Mouse (Mus musculus): ENCODE measurements around the gene Thrsp. TPM values are rescaled to one million over a fixed set of nuclear protein-coding genes. Genes with fewer than 3 reads are reported as not detected.

Thrsp gene
- 53.9 TPM for polyA plus RNA-seq (2014; fragmentation: Illumina TruSeq; extraction: RNeasy Lipid Tissue Mini Kit (QIAGEN cat#74804); ENCODE audit: insufficient read depth, low read depth, low replicate concordance)

DNA sequence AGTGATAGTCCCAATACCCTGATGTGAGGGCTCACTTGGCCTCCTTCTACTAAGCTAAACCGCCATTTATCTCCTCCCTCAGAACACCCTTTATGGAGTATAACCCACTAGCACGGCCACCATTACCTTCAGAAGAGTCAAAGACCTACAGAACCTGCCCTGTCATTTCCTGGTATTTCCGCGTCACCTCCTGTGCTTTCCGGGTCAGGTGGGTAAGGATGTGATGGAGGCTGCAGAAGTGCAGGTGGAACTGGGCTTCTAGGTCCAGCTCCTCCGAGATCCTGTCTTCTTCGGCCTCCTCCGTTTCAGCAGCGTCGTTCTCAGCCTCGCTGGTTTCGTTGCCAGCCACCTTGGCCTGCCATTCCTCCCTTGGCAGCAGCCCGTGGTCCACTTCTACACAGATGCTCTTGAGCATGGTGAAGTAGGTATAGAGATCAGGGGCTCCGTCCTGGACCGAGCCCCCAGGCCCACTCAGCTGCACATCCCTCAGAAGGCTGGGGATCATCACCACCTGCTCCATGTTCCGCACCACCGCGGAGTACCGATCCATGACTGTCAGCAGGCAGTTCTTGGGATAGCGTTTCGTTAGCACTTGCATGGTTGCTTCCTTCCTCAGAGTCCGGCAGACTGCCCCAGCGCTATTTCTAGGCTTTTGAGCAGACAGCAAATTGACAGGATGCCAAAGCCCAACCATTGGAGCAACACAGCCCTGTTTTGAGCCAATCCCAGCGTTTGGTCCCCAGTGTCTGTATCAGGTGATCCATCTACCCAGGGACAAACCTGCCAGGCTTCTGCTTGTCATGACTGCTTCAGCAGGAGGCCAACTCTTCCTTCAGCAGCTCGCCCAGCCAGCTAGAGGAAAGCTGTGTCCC lies at the start of gene Thrsp:
Gene Thrsp (minus strand): TSS at position 825 of the 872 bp plus-strand sequence.

DNA sequence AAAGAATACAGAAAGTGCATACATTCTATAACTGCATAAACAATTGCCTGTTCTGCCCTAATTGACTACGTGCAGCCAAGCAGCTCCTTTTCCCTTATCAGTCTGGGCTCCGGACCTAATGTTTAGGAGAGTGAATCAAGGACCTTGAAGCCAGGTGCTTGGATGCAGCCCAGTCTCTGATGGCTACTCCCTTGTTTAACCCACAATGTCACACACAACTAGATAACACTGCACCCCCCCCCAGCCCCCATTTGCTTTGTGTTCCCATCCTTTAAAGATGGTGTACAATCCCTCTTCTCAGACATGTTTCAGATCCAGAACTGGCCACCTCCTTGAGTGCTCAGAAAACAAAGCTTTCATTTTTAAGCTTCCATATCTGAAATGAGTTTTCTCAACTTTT lies 33.5 kb upstream of the Thrsp start, which contains the start of gene Kctd14:
Gene Kctd14 (plus strand): TSS at position 301 of the 400 bp plus-strand sequence.

DNA sequence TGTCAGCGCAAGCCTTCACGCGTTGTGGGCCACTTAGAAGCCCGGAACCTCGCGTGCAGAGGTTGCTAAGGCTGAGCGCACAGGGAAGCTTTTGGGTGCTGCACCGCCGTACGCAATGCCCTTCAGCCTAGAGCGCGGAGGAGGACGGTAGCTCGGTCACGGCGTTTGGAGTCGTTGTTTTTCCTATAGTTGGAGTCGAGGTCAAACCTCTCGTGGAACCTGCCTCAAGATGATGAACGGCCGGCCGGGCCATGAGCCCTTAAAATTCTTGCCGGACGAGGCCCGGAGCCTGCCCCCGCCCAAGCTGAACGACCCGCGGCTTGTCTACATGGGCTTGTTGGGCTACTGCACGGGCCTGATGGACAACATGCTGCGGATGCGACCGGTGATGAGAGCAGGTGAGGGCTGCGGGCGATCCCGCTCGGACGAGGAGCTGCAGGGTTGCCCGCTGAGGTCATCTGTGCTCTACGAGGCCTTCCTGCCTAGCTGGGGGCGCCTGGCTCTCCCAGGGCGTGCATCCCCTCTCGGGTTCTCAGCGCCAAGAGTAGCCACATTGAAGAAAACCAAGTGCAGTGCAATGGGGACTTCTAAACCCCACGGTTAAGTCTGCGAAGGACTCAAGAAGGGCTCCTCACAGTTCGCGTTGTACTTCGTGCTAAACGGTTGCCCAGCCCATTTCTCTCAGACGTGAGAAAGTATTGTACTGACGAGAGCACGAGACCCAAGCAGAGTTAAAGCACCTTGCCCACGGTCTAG lies 17.4 kb downstream of the Thrsp start, which contains the start of gene Ndufc2:
Gene Ndufc2 (plus strand): TSS at position 44 of the 756 bp plus-strand sequence.

Other genes starting within 250 kb of the Thrsp start
- gene Usp35, start 85.7 kb downstream of the Thrsp start, polyA plus RNA-seq (2014; fragmentation: Illumina TruSeq; extraction: RNeasy Lipid Tissue Mini Kit (QIAGEN cat#74804); ENCODE audit: insufficient read depth, low read depth, low replicate concordance), result 2.3 TPM
- 6.2 TPM for gene Kctd21, start 85.4 kb downstream of the Thrsp start, polyA plus RNA-seq (2014; fragmentation: Illumina TruSeq; extraction: RNeasy Lipid Tissue Mini Kit (QIAGEN cat#74804); ENCODE audit: insufficient read depth, low read depth, low replicate concordance)
- 6.0 TPM for gene Alg8, start 46.1 kb downstream of the Thrsp start, polyA plus RNA-seq (2014; fragmentation: Illumina TruSeq; extraction: RNeasy Lipid Tissue Mini Kit (QIAGEN cat#74804); ENCODE audit: insufficient read depth, low read depth, low replicate concordance)
- 276 TPM for gene Ndufc2, start 17.7 kb downstream of the Thrsp start, polyA plus RNA-seq (2014; fragmentation: Illumina TruSeq; extraction: RNeasy Lipid Tissue Mini Kit (QIAGEN cat#74804); ENCODE audit: insufficient read depth, low read depth, low replicate concordance)
- gene Kctd14, start 33.6 kb upstream of the Thrsp start, polyA plus RNA-seq (2014; fragmentation: Illumina TruSeq; extraction: RNeasy Lipid Tissue Mini Kit (QIAGEN cat#74804); ENCODE audit: insufficient read depth, low read depth, low replicate concordance), result 6.4 TPM
- 26.3 TPM for gene Ints4, start 63.2 kb upstream of the Thrsp start, polyA plus RNA-seq (2014; fragmentation: Illumina TruSeq; extraction: RNeasy Lipid Tissue Mini Kit (QIAGEN cat#74804); ENCODE audit: insufficient read depth, low read depth, low replicate concordance)
- 53.2 TPM for gene Aamdc, start 161.8 kb upstream of the Thrsp start, polyA plus RNA-seq (2014; fragmentation: Illumina TruSeq; extraction: RNeasy Lipid Tissue Mini Kit (QIAGEN cat#74804); ENCODE audit: insufficient read depth, low read depth, low replicate concordance)
- gene Rsf1, start 162.2 kb upstream of the Thrsp start, polyA plus RNA-seq (2014; fragmentation: Illumina TruSeq; extraction: RNeasy Lipid Tissue Mini Kit (QIAGEN cat#74804); ENCODE audit: insufficient read depth, low read depth, low replicate concordance), result 7.0 TPM